Mouse (Mus musculus): Measurements from ENCODE around the gene Ccr7.

The Ccr7 gene

DNA sequence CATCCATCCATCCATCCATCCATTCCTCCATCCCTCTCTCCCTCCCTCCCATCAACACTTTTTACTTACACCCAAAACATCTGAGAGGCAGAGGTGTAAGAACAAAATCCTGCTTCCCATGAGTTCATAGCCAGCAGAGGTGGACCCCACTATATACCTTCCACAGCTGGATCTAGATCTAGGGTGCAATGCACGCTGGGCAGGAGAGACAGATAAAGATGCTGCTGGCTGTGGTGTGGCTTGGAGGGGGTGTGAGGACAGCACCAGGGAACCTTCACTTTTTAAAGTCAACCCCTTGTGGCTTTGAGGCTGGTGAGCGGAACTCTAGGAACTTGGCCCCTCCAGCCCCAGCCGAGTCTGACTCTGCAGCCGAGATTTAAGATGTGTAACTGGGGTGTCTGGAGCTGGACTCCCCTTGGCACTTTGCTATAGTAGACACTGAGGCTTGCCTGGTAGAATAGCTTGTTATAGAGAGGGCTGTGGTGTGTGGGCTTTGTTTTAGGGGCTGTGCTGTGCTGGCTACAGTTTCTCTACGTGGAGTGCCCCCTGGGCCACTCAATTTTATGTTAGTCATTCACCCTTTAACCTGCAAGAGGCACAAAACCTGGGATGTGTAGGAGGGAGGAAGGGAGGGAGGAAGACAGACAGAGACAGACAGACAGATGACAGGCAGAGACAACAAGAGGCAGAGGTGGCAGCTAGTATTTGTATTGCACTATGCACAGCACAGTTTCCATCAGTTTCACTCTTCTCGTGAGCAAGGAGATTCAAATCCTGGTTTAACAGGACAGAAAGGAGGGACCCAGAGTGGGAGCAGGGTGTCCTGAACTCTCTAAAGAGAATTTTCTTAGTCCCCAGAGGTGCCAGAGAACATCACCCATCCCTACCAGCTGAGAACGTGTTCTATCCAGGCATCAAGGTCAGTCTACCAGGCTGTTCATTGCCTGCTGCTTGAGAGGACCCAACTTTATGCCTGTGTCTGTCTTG is 817 bp downstream of the Ccr7 start:
- DNase-seq (ENCODE audit: low spot score in 2 of 2): no peak

DNA sequence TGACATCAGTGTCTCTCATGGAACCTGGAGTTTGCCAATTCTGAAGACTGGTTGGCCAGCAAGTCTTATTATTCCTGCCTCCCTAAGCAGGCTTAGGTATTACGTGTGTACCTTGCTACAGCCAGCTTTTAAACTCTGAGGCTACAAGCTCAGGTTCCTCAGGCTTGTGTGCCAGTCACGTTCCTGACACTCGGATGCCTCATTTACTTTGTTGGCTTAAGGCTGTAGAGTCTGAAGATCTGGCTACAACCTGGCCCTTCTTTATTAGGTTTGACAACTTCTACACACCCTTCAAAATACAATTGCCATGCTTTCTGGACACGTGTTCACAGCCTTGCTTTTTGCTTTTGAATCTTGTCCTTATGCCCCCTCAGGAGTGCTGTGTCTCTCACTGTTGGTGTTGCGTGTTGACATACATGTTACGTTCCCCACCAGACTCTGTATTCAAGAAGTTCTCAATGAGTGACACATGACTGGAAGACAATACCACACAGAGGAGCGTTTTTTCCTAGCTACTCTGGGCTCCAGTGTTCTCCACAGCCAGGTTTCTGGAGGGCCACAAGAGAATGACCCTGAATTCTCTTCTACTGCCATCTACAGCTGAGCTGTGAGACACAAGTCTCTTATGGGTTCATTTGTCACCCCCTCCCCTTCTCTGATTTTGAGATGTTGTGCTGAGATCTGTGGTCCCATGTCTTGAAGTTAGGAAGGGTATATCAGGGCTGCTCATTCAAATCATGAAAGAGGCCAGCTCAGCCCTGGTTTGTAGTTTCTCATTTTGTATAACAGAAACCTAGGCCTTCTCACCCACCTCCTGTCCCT is 2.3 kb downstream of the Ccr7 start:
- no peak for DNase-seq (ENCODE audit: low spot score in 2 of 2)

DNA sequence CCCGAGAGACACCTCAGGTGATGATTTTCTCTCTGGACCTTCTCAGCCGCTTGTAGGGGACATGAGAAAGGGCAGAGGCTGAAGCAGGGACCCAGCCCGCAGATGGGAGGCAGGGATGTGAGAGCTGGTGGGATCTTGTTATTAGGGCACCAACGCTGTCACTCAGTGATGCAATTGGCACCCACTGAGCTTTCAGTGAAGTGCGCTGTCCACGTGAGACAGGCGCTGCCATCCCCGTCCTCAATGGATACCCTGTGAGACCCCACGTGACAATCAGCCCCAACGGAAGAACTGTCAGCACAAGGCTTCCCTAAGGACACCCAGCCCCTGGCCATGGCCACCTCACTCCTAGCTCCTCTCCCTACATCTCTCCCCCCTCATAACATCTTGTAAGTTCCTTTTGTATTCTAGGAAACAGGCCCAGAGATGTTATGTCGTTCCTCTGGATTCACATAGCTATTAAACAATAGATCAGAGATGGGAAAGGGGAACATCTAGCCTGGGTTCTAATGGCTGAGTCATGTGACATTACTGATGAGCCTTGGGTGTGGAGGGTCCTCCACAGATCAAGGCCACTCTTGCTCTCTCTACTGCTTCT is 3.4 kb downstream of the Ccr7 start:
- no peak for DNase-seq (ENCODE audit: low spot score in 2 of 2)

DNA sequence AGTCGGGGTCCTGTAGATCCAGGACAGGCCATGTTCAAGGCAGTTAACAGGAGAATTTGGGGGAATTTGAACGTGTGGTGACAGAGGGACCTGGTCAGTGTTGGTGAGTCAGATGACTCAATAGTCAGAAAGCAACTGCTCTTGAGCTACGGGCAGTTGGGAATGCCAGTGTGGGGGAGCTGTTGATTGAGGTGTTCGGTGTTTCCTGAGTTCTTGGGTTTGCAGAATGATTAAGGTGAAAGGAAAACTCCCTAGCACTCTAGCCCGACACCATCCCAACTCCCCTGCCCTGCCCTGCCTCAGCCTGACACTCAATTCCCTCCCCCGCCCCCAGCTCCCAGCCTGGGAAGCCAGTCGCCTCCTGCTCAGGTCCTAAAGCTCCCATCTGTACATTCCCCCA is 4.0 kb downstream of the Ccr7 start:
- DNase-seq (ENCODE audit: low spot score in 2 of 2): no peak

DNA sequence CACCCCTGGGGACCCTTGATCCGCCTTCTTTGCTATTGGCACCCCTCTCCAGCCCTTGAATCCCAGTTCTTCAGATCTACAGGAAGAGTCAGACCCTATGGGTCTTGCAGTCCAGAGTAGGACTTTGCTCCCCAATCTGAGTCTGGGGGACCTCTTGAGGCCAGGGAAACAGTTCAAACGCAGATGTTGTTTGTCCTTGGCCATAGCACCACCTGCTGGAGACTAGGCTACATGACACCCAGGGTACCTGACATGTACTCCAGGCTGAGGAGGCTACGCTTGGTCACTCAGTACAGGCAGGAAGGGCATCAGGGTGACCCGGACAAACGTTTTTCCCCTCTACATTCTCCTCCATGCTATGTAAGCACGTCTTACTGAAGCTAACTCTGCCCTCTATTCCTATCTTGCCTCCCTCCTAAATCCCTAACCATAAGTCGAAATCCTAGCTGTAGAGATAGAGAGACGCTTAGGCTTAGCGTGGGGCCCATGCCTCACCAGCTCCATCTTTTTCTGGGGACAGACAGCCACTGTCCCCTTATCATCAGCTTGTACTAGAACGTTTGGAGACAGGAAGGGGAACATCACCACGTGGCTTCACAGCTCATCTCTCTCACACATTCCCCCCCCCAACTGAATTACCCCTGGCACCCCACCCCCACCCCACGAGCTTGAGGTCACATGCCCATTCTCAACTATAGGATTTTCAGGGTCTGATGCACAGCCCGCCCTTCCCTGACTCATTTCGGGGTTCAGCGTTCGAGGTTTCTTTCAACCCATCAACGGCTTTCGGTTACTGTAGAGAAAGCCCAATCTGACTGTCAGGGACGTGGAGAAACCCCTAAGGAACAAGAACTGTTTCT is 4.7 kb downstream of the Ccr7 start:
- DNase-seq (ENCODE audit: low spot score in 2 of 2): peak; percentile 57 to 69

DNA sequence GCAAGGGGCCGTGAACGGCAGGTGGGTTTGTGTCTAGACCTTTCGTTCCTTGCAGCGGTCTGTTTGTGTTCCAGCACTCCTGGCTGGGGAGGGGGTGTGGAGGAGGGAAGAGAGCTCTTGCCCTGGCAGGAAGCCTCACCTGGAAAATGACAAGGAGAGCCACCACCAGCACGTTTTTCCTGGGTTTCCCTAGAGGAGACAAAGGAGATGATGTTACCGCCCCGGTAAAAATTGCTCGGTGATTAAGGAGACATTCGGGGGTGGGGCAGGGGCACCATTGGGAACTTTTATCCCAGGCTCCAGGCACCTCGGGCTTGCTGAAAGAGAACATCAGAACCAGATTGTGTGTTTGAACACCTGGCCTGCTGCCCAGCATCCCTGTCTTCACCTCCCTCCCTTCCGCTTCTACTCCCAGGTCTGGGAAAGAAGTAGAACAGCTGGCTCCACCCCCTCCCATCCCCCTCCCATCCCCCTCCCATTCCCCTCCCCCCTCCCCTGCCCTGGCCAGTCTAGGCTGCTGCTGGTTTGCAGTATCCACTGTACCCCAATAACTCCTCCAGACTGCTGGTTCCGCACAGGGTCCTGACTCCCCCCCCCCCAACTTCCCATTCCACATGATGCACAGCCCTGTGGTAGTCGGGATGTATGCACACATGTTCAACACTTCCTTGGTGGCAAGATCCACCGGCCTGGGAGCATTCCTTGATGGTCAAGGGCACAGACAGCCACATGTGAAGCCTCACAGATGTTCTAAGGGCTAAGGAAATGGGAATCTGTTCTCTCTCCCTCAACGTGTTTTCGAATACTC is 5.8 kb downstream of the Ccr7 start:
- no peak for DNase-seq (ENCODE audit: low spot score in 2 of 2)

DNA sequence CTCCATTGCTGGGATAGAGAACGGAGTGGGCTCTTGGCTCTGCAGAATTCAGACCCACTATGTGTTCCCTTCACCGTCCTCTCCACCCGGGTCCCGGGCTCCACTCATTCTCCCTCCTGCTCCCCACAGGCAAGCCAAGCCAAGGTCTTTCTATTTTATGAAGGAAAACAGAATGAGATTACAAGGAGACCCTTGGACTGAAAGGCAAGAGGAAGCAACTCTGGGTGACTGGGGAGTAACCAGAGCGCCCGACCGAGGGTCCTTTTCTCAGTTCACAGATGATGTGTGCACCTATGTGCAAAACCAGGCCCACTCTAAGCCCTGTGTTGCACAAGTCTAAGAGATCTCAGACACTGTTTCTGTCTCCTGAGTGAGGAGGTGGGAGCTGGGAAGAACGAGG is 6.5 kb downstream of the Ccr7 start:
- DNase-seq (ENCODE audit: low spot score in 2 of 2): no peak

DNA sequence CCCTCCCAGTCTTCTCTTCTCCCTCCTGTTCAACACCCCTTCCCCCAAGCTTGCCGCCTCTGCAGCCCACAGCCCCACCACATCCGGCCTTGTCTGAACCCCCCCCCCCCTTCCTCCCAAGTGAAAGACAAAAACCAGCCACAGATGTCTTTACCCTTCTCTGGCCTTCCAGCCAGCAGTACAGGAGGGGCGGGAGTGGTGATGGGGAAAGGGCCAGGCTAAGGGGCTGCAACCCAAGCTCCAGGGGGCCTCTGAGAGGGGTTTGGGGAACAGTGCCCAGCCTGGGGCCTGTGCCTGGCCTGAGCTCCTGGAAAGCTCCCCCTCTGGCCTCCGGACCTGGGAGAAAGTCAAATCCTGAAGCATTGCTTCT is 7.0 kb downstream of the Ccr7 start:
- DNase-seq (ENCODE audit: low spot score in 2 of 2): no peak

DNA sequence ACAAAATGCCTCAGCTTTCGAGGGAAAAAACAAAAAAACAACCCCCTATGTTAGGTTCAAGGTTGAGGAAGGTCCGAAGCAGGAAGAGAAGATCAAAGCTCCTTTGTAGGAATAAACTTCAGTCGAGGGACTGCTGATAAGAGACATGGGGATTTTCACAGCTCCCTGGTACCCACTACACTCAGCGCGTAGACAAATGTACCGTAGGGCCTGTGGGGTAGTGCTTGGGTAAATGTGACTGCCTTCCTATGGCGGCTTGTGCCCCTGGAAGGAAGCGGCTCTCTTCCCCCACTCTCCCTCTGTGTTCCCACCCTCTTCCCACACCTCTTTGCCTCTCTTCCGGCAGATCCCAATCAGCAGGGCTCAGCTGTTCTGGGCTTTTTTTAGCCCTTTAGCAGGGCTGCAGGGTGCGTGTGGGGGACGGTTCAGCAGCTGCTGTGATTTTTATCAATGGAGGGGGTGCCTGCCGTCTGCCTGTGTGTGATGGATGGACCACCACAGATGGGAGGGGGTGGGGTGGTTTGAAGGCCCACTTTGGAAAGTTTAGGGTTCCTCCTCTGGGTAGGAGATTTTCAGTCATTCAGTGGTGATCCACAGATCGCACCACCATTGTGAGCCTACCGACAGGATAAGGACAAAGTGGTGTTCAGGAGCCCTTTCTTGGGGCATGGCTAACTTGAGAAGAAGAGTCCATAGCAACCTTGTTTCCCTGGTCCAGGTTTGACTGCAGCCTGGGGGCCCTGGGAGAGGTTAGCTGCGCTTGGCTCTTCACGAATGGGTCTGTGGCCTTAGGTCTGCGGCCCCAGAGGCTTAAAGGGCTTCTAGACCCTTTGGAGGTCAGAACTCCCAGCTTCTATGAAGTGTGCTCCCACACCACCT is 7.6 kb downstream of the Ccr7 start:
- DNase-seq (ENCODE audit: low spot score in 2 of 2): no peak

DNA sequence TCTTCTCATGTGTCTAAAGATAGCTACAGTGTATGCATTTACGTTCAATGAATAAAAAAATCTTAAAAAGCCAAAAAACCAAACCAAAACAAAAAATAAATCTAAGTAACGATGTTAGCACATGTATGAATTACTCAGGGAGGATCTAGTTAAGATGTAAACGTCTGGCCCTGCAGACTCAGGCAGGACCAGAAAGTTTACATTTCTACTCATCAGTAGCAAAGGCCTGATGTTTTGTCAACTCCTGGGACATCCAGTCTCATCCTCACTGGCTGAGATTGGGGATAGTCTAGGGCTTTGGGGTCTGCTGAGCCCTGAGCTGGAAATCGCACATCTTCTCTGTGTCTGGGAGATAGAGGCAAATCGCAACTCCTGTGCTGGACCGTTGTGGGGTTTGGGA is 8.3 kb downstream of the Ccr7 start:
- no peak for DNase-seq (ENCODE audit: low spot score in 2 of 2)

DNA sequence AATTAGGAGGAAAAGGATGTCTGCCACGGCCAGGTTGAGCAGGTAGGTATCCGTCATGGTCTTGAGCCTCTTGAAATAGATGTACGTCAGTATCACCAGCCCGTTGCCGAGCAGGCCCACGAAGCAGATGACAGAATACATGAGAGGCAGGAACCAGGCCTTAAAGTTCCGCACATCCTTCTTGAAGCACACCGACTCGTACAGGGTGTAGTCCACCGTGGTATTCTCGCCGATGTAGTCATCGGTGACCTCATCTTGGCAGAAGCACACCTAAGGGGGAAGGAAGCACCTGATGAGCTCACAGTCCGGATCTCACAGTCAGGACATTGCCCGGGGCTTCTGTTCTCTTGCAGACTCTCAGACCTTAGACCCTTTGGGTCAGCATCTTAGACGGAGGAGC is 9.1 kb downstream of the Ccr7 start:
- no peak for DNase-seq (ENCODE audit: low spot score in 2 of 2)

DNA sequence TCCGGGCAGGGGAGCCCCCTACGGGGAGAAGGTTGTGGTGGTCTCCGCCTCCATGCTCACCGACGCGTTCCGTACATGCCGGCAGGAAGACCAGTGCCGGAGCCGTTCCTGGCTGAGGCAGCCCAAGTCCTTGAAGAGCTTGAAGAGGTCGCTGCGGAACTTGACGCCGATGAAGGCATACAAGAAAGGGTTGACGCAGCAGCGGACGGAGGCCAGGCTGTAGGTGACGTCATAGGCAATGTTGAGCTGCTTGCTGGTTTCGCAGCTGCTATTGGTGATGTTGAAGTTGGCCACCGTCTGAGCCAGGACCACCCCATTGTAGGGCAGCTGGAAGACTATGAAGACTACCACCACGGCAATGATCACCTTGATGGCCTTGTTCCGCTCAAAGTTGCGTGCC is 9.9 kb downstream of the Ccr7 start:
- no peak for DNase-seq (ENCODE audit: low spot score in 2 of 2)

DNA sequence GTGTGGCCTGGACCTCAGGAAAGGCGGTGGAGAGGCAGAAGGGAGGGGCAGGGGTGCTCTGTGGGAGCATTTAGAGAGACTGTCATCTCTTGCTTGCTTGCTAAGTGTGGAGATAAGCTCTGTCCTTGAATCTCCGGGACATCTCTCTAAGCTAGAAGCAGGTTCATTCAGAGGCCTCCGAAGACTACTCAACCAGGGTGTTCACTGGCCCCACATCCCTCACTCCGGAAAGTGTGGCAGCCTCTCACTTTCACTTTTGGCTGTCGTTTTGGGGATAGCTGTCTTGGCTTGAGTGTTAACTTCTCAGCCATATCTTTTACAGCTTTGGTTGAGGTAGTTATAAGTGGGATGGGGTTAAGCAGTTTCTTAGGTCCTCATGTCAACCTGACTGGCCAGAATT is 10.4 kb downstream of the Ccr7 start:
- no peak for DNase-seq (ENCODE audit: low spot score in 2 of 2)

DNA sequence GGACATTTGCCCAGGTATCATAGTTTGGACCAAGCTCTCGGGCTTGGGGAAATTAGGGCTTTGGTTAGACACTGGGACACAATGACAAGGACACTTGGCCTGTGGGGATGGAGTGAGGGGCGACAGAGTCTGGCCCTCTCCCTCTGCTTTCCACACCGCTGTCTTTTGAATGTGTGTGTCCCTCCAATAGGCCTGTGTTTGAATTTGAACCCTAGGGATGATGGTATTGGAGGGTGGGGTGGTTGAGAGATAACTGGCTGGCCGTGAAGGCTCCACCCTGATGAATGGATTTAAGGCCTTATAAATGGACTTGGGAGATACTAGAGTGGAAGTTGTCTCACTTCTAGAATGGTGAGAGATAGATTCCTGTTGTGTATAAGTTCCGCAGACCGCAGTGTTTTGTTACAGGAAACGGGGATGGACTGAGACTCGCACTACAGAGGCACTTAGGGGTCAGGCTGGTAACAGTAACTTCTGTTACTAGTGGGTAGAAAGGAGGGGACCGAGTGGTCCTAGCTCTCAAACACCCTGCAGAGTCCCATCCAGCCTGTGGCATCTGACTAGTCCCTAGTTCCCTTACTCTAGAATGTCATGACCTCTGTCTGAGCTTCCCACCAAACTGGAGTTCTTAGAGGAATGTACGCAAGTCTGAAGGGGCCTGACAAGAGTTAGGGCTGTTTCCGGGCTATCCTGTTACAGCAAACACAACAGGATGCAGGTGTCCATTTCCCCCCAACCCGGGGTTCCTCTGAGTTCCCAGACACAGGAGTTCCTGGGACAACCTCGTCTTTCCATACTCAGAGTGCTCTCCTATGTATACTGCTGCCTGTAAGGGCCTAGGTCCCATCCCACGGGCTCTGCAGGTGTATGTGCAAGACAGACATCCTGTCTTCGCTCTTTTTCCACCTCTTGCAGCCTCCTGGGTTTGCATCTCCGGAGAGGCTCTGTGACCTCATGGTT is 11.5 kb downstream of the Ccr7 start:
- no peak for DNase-seq (ENCODE audit: low spot score in 2 of 2)

DNA sequence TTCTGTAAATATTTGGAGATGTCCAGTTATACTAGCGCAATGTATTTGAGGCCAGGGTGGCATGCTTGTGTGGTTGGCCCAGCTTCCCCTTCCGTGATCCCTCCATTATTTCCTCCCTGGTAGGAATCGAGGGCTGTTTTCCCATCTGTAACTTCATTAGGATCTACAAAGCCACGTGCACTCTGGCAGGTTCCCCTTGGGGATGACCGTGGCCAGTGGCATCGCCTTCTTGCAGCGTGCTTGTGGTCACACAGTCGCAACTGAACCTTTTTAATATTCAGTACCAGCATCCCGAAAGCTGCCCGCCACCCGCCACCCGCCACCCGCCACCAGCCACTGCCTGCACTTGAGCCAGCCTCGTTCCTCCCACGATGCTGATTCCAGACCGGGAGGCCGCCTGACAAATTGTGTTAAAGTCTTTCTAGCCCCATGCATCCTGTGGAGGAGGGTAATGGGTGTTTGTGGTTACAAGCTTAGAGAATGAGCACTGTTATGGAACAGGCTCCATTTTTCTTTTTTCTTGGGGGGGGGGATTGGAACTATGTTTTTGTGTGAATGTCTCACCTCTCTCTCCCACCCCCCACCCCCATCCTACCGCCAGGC is 12.3 kb downstream of the Ccr7 start:
- DNase-seq (ENCODE audit: low spot score in 2 of 2): no peak

DNA sequence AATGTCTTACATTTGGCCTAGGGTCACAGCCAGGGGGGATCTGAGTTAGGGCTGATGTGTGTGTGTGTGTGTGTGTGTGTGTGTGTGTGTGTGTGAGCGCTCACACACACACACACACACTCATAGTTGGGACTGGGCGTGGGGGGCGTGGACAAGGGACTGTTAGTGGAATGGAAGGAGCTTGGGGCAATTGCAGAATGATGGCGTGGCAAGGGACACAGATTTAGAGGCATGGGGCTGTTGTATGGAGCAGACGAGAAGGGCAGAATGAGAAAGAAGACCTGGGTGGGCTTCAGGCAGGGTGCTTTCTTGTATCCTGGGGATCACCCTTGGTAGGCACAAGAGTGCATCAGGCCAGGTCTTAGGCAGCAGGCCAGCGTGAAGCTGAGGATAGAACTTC is 12.8 kb downstream of the Ccr7 start:
- DNase-seq (ENCODE audit: low spot score in 2 of 2): no peak

DNA sequence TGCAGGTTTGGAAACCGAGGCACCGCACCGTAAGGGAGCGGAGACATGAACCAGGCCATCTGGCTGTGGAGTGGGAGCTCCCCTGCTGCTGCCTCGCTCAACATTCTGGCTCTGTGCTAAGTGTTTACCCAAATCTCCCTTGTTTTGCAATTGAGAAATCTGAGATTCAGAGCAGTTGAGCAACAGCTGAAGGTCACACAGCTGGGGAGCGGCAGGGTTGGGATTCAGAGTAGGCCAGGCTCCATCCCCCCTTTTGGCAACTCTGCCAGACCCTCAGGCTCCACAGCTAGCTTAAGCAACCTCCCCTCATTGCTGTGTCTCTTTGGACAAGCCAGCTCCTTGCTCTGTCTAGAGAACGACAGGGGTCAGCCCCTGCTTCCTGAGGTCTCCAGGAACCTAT is 13.3 kb downstream of the Ccr7 start:
- peak; percentile 43 to 77 for DNase-seq (ENCODE audit: low spot score in 2 of 2)

DNA sequence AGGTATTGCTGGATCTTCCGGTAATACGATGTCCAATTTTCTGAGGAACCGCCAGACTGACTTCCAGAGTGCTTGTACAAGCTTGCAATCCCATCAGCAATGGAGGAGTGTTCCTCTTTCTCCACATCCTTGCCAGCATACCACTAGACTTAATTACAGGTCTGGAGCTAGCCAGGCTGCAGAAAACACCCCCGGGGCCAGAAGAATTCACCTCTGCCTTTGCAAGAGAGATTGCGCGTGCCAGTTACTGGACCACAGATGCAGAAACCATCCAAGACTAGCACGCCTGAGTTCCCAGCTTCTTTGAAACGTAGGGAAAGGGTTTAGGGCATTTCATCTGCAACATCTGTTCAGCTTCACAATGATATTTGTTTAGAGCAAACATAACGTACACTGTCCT is 15.9 kb downstream of the Ccr7 start:
- no peak for DNase-seq (ENCODE audit: low spot score in 2 of 2)
